Mouse (Mus musculus) embryonic facial prominence, embryonic 13.5 days (tissue): ENCODE measurements around the gene Abhd12b. TPM values are rescaled to one million over a fixed set of nuclear protein-coding genes. Genes with fewer than 3 reads are reported as not detected.

Experiments
- ATAC-seq: fragments of 200-750 bp; cut with Nextera tagmentation; 2 replicates; pipeline ENCODE4 v1.8.0; 2017; ENCODE audit warnings: low read depth; ENCODE audit not compliant: insufficient number of reproducible peaks, insufficient read depth, low FRiP score, low TSS enrichment
- H3K27ac ChIP-seq: fragments of 300-500 bp; sonication (generic); 2 replicates; pipeline ENCODE4 v1.5.1; 2015; ENCODE audit warnings: moderate library complexity, mild to moderate bottlenecking, inconsistent platforms
- H3K27me3 ChIP-seq: fragments of 300-500 bp; sonication (generic); 2 replicates; pipeline ENCODE4 v1.6.1; 2015; ENCODE audit warnings: mild to moderate bottlenecking, inconsistent platforms
- H3K36me3 ChIP-seq: fragments of 300-500 bp; sonication (generic); 2 replicates; pipeline ENCODE4 v1.6.1; 2015; ENCODE audit warnings: mild to moderate bottlenecking, inconsistent platforms
- H3K4me1 ChIP-seq: fragments of 300-500 bp; sonication (generic); 2 replicates; pipeline ENCODE4 v1.6.1; 2015; ENCODE audit warnings: inconsistent platforms
- H3K4me2 ChIP-seq: fragments of 300-500 bp; sonication (generic); 2 replicates; pipeline ENCODE4 v1.6.1; 2015; ENCODE audit warnings: moderate library complexity, mild to moderate bottlenecking, inconsistent platforms
- H3K4me3 ChIP-seq: fragments of 300-500 bp; sonication (generic); 2 replicates; pipeline ENCODE4 v1.5.1; 2015; ENCODE audit warnings: mild to moderate bottlenecking, inconsistent platforms
- H3K9ac ChIP-seq: fragments of 300-500 bp; sonication (generic); 2 replicates; pipeline ENCODE4 v1.6.1; 2015; ENCODE audit warnings: mild to moderate bottlenecking, inconsistent platforms
- H3K9me3 ChIP-seq: fragments of 300-500 bp; sonication (generic); 2 replicates; pipeline ENCODE4 v1.6.1; 2016; ENCODE audit warnings: inconsistent platforms
- WGBS: fragments of 180-500 bp; shearing (Covaris S2); methylation state at CpG from one replicate; pipeline ENCODE4 v1.1.7; 2015; ENCODE audit warnings: mixed read lengths; 5-methylcytosine and 5-hydroxymethylcytosine counted together
- polyA plus RNA-seq: library from polyadenylated mRNA; unstranded; fragments of >200 nt; fragmentation: Nextera tagmentation; extraction: Ambion mirVana; gene quantifications from 2 replicates; pipeline ENCODE4 v1.2.1, GENCODE M21; 2015

Gene Abhd12b
- 0.18 and 0.21 TPM in 2 replicates for polyA plus RNA-seq

DNA sequence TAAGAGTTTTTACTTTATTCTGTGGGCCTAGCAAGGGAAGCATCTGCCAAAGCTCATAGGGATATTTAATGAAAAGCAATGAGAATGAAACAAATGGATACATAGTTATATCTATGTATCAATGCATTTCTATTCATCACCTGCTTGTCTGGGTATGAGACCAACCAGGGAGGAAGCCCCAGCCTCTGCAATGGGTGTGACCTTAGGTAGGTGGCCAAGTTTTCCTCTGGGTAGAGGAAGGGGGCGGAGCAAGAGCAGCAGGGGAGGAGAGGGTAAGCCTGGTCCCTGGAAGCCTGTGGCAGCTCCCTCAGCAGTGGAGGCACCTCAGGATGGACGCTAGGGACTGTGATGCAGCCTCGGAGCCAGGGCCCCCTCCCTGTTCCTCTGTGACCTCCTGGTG is at the start of gene Abhd12b:
Gene Abhd12b (plus strand): TSS at position 301 of the 400 bp plus-strand sequence.
- ATAC-seq: no peak
- Histone ChIP-seq H3K36me3 (no peaks in the 10 kb centered on the region), H3K4me1 (peaks cover 16% of the 10 kb centered on the region), H3K4me2 (no peak within 1 kb of the TSS), H3K27ac (no peak within 1 kb of the TSS), H3K27me3 (no peaks in the 10 kb centered on the region), H3K9ac (no peak within 1 kb of the TSS), H3K9me3 (no peaks in the 10 kb centered on the region), H3K4me3 (no peak within 1 kb of the TSS)
- 52% methylated on average over 3 of the region's 3 CpGs for WGBS

DNA sequence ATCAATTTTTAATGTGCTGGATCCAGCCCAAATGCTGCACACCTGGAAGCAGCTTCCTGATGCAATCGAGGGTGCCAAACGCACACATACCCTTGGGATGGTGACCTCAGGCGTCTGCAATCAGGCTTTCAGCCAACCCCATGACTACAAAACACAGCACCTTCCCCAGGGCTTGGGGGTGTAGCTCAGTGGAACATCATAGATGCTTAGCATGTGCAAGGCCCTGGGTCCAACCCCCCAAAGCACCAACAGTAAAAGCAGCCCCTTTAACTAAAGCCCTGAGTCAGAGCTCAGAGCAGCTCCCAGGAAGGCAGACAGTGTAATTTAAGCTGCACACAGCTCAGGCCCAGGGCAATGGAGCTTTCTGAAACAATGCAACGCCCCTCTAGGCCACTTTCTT is 49.7 kb upstream of the Abhd12b start:
- no peak overlapping the region for H3K9ac ChIP-seq
- peaks cover 5% of the 10 kb centered on the region; the same call in 1 of the 2 replicates for H3K36me3 ChIP-seq
- H3K9me3 ChIP-seq: no peaks in the 10 kb centered on the region
- H3K4me3 ChIP-seq: no peak overlapping the region
- H3K4me2 ChIP-seq: no peak overlapping the region
- no peak for ATAC-seq
- WGBS: 22% methylated on average over 4 of the region's 4 CpGs
- peak overlapping the region; percentile 71 for H3K27ac ChIP-seq
- no peaks in the 10 kb centered on the region for H3K27me3 ChIP-seq
- H3K4me1 ChIP-seq: peaks cover 50% of the 10 kb centered on the region

DNA sequence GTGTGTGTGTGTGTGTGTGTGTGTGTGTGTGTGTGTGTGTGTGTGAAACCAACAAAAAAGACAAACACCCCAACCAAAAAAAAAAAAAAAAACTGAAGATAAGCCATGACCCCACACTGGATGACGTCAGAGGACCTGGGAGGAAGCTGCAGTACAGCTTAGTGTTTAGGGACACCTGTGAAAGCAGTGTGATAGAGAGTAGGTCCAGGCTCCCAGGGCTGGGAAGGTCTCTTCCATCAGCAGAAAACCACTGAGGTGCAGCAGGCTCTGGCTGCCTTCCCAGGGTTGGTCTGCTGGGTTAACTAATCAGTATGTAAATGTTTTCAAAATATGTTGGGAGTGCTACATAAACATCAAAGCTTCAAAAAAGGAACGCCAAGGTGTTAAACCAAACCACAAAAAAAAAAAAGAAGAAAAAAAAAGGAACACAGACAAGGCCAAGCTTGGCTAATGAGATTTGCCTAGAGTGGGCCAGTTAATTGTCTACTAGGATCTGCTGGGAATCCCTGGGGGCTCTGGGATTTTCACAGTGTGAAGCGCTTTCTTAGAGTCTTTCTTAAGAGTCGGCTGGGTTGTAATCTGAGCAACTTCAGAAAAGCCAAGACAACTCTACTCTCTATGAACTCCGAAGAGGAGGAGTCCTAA is 49.0 kb upstream of the Abhd12b start:
- Histone ChIP-seq H3K4me2 (no peak overlapping the region), H3K9me3 (no peaks in the 10 kb centered on the region), H3K9ac (no peak overlapping the region), H3K4me1 (peaks cover 51% of the 10 kb centered on the region), H3K4me3 (no peak overlapping the region), H3K27ac (peak overlapping the region; percentile 71), H3K27me3 (no peaks in the 10 kb centered on the region), H3K36me3 (peaks cover 5% of the 10 kb centered on the region; the same call in 1 of the 2 replicates)
- WGBS: 22% methylated on average over 5 of the region's 5 CpGs
- ATAC-seq: no peak

DNA sequence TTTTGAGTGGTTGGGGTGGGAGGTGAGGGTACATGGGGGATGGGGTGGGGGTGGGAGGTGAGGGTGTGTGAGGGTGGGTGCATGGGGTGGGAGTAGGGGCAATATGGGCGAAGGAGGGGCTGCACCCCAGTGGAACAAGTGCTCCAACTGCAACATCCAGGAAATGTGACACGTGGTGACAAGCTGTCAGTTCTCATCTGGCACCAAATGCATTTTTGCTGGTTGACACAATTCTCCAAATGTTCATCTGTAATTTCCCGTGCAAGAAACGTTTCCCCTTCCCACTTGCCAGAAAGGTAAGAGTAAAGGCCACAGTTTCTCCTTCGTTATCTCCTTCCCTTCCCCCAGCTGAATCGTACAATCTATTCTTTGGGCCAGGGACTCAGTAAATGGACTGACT is 48.1 kb upstream of the Abhd12b start:
- H3K9me3 ChIP-seq: no peaks in the 10 kb centered on the region
- H3K36me3 ChIP-seq: peaks cover 3% of the 10 kb centered on the region; the same call in 1 of the 2 replicates
- no peak for ATAC-seq
- no peak overlapping the region for H3K27ac ChIP-seq
- H3K27me3 ChIP-seq: no peaks in the 10 kb centered on the region
- no peak overlapping the region for H3K4me2 ChIP-seq
- peaks cover 61% of the 10 kb centered on the region for H3K4me1 ChIP-seq
- WGBS: 56% methylated on average over 6 of the region's 6 CpGs
- no peak overlapping the region for H3K4me3 ChIP-seq
- no peak overlapping the region for H3K9ac ChIP-seq

DNA sequence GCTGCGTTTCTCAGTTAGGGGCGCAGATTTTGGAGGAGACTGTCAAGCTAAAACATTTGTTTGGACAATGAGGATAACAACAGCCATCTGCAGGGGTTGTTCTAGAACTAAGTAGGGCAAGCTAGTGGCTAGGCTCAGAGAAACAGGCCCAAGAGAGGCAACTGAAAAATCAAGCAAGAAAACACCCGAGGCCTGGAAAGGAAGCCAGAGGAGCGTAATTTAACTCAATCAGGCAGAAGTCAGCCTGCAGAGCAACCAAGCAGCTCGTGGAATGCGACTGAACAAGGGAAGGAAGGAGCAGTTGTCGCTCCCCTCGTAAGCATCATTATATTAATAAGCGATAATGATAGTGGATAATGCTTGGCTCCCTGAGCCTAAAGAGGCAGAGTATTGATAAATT is 47.4 kb upstream of the Abhd12b start:
- H3K4me3 ChIP-seq: no peak overlapping the region
- H3K36me3 ChIP-seq: no peaks in the 10 kb centered on the region
- no peak overlapping the region for H3K9ac ChIP-seq
- H3K4me1 ChIP-seq: peaks cover 63% of the 10 kb centered on the region
- no peaks in the 10 kb centered on the region for H3K9me3 ChIP-seq
- ATAC-seq: no peak
- 49% methylated on average over 9 of the region's 9 CpGs for WGBS
- no peak overlapping the region; the same call in 1 of the 2 replicates for H3K27ac ChIP-seq
- no peak overlapping the region for H3K4me2 ChIP-seq
- H3K27me3 ChIP-seq: no peaks in the 10 kb centered on the region

DNA sequence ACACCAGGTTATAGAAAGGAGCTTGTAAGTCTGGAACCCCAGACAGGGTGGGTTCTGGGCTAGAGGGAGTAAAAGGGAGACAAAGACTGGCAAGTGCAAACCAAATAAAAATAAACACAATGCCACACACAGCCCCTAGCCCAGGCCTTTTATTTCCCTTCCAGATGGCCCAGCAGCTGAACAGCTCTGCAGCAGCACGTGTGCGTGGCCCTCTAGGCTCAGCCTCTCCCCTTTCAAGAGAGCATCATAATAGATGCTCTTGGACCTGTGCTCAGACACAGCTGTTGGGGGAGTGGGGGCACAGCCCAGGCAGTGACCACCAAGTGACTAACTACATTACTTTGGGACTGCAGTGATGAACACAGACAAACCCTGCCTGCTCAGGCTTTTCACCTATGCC is 45.8 kb upstream of the Abhd12b start:
- no peak overlapping the region for H3K27ac ChIP-seq
- no peak for ATAC-seq

DNA sequence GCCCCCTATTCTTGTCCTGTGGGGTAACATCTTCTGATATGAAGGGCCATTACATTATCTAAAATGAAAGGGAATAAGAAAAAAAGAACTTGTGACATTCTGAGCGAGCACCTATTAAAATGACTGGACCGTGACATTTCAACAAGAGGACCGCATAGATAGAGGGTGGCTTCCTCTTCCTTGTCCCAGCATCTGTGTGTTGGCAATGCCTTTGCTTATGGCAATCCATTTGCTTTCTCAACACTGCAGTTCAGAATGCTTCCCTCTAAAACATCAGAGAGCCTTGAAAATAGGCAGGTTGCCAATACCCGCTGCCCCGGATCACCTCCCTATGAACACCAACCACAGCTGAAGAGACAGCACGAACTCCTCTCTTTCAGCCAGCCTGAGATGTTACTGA is 44.0 kb upstream of the Abhd12b start:
- Histone ChIP-seq H3K27ac (no peak overlapping the region), H3K9ac (no peak overlapping the region), H3K4me3 (peak overlapping the region; percentile 87), H3K4me1 (peaks cover 54% of the 10 kb centered on the region), H3K9me3 (no peaks in the 10 kb centered on the region), H3K27me3 (peaks cover 10% of the 10 kb centered on the region; the same call in 1 of the 2 replicates), H3K4me2 (peak overlapping the region; percentile 97), H3K36me3 (no peaks in the 10 kb centered on the region)
- WGBS: 56% methylated on average over 6 of the region's 6 CpGs
- no peak for ATAC-seq

More for the DNA sequence above, 45.8 kb upstream of the Abhd12b start:
- Histone ChIP-seq H3K4me1 (peaks cover 67% of the 10 kb centered on the region), H3K4me3 (no peak overlapping the region), H3K36me3 (no peaks in the 10 kb centered on the region), H3K27me3 (peaks cover 10% of the 10 kb centered on the region; the same call in 1 of the 2 replicates), H3K9ac (no peak overlapping the region), H3K4me2 (no peak overlapping the region), H3K9me3 (no peaks in the 10 kb centered on the region)
- 40% methylated on average over 2 of the region's 2 CpGs for WGBS

DNA sequence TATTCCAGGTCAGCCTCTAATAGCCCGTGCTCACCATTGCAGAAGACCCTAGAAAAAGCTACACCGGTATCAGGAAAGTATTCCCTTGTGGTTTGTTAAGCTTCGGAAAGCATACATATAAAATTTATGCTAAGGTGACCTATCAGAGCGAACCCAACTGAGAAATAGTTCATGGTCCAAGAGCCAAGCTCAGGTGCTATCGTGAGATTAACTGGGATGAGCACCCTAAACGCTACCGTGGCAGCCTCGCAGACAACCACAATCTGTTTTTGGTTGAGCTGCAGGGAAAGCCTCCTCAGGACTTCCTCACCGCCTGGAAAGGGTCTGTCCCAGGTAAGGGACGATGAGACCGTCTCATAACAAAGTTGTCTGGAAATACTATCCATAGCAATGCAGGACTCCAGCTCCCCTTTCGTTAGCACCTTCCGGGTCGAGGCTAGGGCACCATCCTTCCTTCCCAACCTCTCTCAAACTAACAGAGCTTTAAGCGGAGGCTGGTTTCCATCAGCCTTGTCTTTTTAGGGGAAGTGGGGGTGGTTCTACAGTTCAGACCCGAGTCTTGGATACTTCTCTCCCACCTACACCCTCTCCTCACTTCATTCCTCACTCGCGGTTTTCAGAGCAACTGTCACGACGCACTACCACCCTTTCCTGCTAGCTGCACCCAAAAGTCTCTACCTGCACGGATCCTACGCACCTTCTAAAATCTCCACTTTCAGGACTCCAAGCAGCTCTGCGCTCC is 43.4 kb upstream of the Abhd12b start:
- peak overlapping the region; percentile 87 for H3K4me3 ChIP-seq
- 10% methylated on average over 23 of the region's 23 CpGs for WGBS

DNA sequence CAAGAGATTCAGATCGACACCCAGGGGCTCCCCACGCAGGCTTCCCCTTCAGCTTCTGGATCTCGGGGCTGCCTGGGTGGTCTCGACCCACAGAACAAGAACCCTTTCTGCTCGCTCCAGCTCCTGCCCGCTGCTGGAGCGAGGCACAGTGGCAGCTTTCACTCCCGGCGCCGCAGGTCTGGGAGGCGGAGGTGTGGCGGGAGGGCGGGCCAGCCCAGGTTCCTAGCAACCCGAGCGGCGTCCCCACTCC is 42.9 kb upstream of the Abhd12b start:
- Histone ChIP-seq H3K27ac (peak overlapping the region; percentile 81), H3K36me3 (no peaks in the 10 kb centered on the region), H3K27me3 (peaks cover 10% of the 10 kb centered on the region; the same call in 1 of the 2 replicates), H3K9me3 (no peaks in the 10 kb centered on the region), H3K4me1 (peaks cover 43% of the 10 kb centered on the region), H3K4me2 (peak overlapping the region; percentile 97), H3K9ac (peak overlapping the region; percentile 91), H3K4me3 (peak overlapping the region; percentile 87)
- WGBS: 0% methylated on average over 16 of the region's 16 CpGs
- no peak; the same call in 1 of the 2 replicates for ATAC-seq

More for the DNA sequence above, 43.4 kb upstream of the Abhd12b start:
- no peak for ATAC-seq
- Histone ChIP-seq H3K9me3 (no peaks in the 10 kb centered on the region), H3K27ac (0 out of 2 replicates have a peak overlapping the region, but pooled peaks have one; percentile 81), H3K4me2 (peak overlapping the region; percentile 97), H3K9ac (peak overlapping the region; percentile 91), H3K4me1 (peaks cover 48% of the 10 kb centered on the region), H3K27me3 (peaks cover 10% of the 10 kb centered on the region; the same call in 1 of the 2 replicates), H3K36me3 (no peaks in the 10 kb centered on the region)

DNA sequence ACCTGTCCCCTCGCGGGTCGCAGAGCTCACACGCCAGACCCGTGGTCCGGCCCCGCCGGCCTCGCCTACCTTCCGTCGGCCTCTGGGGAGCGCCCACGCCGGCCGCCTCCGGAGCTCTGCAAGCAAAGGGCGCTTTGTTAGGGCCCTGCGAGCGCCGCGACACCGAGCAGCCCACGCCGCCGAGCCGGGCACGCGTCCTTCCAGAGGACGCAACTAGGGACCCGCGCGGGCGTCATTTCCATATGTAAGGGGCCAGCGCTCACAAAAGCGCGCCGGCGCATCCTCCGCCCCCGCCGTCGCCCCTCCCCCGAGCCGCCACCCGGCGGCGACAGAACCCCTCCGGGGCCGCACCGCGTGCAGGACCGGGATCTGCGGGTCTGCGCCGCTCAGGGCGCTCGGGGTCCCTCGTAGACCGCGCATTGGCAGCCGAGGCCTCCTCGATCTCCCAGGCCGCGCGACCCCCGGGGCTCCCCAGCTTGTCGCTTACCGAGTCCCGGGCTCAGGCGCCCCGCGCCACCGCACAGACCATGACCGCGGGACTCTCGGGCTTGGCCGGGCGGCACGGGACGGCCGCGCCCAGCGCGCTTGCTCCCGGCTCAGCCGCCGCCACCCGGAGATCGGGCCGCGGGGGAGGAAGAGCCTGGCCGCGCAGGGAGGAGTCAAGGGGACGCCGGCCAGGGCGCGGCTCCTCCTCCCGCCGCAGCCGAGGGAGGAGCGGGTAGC is 42.4 kb upstream of the Abhd12b start:
- peak overlapping the region; percentile 81 for H3K27ac ChIP-seq
- peak overlapping the region; percentile 97 for H3K4me2 ChIP-seq
- H3K4me3 ChIP-seq: peak overlapping the region; percentile 87
- H3K9me3 ChIP-seq: no peaks in the 10 kb centered on the region
- peak; percentile 82 for ATAC-seq
- H3K36me3 ChIP-seq: no peaks in the 10 kb centered on the region
- peaks cover 38% of the 10 kb centered on the region for H3K4me1 ChIP-seq
- peak overlapping the region; percentile 91 for H3K9ac ChIP-seq
- under 1% methylated on average over 84 of the region's 101 CpGs for WGBS
- peaks cover 10% of the 10 kb centered on the region; the same call in 1 of the 2 replicates for H3K27me3 ChIP-seq

DNA sequence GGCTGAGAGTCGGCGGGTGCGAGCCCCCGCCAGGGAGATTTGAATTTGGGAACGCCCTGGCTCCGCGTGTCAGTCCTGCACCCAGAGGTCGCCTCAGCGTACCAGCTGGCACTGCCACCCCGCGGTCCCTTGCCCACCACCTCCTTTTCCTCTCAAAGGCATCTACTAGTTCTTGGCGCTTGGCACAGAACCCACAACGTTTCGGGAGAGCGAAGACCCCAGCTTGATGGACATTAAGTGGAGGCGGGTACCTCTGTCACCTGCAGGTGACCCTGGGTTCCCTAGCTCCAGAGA is 41.9 kb upstream of the Abhd12b start:
- Histone ChIP-seq H3K9ac (peak overlapping the region; percentile 91), H3K4me2 (peak overlapping the region; percentile 97), H3K9me3 (no peaks in the 10 kb centered on the region), H3K36me3 (no peaks in the 10 kb centered on the region), H3K27ac (no peak overlapping the region), H3K4me3 (peak overlapping the region; percentile 87), H3K4me1 (peaks cover 33% of the 10 kb centered on the region), H3K27me3 (peaks cover 10% of the 10 kb centered on the region; the same call in 1 of the 2 replicates)
- 5% methylated on average over 16 of the region's 16 CpGs for WGBS
- ATAC-seq: no peak; the same call in 1 of the 2 replicates
